Mouse (Mus musculus): ENCODE data around the gene S100a2. TPM values are rescaled to one million over a fixed set of nuclear protein-coding genes. Genes with fewer than 3 reads are reported as not detected.

The S100a2 gene
- not detected in 2 replicates for polyA plus RNA-seq (2014; fragmentation: Nextera tagmentation; extraction: Ambion mirVana)

DNA sequence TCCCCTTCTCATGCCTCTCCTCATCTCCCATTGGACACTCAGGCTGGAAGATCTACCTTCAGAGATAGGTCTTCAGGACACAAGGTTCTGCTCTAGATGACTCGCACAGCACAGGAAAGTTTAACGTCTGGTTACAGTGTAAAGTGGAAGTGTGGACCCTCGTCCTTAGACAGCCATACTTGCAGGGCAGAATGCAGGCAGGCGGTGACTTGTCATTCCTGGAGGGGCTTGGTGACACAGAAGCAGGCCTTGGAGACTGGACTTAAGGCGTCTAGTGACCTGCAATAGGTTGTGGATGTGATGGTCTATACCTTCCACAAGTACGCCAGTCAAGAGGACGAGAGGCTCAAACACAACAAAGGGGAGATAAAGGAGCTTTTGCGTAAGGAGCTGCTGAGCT is at the start of gene S100a2:
Gene S100a2, plus strand, starts transcription at position 301 of the 400 bp plus-strand sequence.
- Histone ChIP-seq H3K9me3 (replicated peaks; ENCODE audit: control insufficient read depth, low read length) (no peaks in the 10 kb centered on the region), H3K27me3 (ENCODE audit: control insufficient read depth, insufficient read depth, low read length) (no peaks in the 10 kb centered on the region), H3K36me3 (ENCODE audit: control insufficient read depth, insufficient read depth, low read length) (no peaks in the 10 kb centered on the region), H3K27ac (ENCODE audit: low read depth, low read length) (no peak within 1 kb of the TSS), H3K9ac (ENCODE audit: low read depth, low read length) (no peak within 1 kb of the TSS), H3K4me3 (ENCODE audit: low read depth, low read length) (no peak within 1 kb of the TSS), H3K4me2 (no peak within 1 kb of the TSS), H3K4me1 (ENCODE audit: control insufficient read depth, insufficient read depth, low read length) (no peaks in the 10 kb centered on the region)
- WGBS (ENCODE audit: insufficient replicate concordance), result 73% methylated on average over 8 of the region's 8 CpGs
- no peak for ATAC-seq (replicated peaks; ENCODE audit: insufficient number of reproducible peaks, low FRiP score, low TSS enrichment)

DNA sequence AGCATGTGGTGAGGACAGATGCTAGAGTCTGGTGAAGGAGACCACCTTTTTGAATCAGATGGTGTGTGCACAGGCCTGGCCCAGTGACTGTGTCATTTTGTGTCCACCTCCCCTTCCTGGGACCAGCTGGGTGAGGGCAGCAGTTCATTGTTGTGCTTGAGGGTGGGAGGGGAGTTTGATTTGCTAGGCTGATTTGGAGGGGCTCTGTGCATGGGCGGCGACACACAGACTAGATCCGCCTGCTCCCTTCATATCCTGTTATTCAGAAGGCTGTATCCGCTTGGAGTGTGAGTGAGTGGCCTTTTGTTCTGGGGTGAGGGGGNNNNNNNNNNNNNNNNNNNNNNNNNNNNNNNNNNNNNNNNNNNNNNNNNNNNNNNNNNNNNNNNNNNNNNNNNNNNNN is 49.1 kb upstream of the S100a2 start:
- ATAC-seq (replicated peaks; ENCODE audit: insufficient number of reproducible peaks, low FRiP score, low TSS enrichment), result no peak
- no peak overlapping the region for H3K4me2 ChIP-seq

DNA sequence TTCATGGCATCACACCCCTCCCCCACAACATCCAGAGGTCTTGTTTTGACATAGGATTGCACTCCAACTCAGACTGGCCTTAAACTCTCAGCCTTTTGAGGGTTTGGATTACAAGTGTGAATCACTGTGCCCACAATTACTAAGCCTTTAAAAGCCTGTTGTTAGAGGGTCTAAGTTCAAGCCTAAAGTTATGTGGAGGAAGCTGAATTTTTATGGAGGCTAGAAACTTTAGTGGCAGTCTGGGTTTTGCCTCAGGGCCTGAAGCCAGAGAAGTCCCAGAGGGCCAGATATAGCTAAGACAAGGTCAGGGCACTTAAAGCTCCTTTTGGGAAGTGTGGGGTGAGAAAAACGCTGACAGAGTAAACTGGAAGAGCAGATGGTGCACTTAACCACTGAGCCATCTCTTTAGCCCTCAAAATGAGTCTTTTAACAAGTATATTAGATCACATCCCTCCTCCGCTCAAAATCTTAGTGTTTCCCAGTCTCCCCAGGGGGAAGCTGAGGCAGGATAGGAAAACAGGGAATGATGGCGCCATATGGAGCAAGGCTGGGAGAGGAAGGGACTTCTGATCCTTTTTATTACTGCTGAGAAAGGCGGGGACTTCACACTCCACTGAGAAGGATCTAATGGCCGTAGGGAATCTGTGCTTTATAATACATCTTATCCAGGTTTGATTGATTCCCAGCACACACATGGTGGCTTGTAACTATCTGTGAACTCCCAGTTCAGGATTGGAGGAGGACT is 40.2 kb upstream of the S100a2 start:
- Histone ChIP-seq H3K27me3 (ENCODE audit: control insufficient read depth, insufficient read depth, low read length) (no peaks in the 10 kb centered on the region), H3K4me3 (ENCODE audit: low read depth, low read length) (no peak overlapping the region), H3K4me2 (no peak overlapping the region), H3K9me3 (replicated peaks; ENCODE audit: control insufficient read depth, low read length) (no peaks in the 10 kb centered on the region), H3K27ac (ENCODE audit: low read depth, low read length) (no peak overlapping the region), H3K9ac (ENCODE audit: low read depth, low read length) (no peak overlapping the region), H3K4me1 (ENCODE audit: control insufficient read depth, insufficient read depth, low read length) (peaks cover 2% of the 10 kb centered on the region; the same call in 1 of the 2 replicates), H3K36me3 (ENCODE audit: control insufficient read depth, insufficient read depth, low read length) (no peaks in the 10 kb centered on the region)
- no peak for ATAC-seq (replicated peaks; ENCODE audit: insufficient number of reproducible peaks, low FRiP score, low TSS enrichment)
- WGBS (ENCODE audit: insufficient replicate concordance), result 47% methylated on average over 5 of the region's 5 CpGs

More for the DNA sequence above, 49.1 kb upstream of the S100a2 start:
- H3K27ac ChIP-seq (ENCODE audit: low read depth, low read length), result 0 out of 2 replicates have a peak overlapping the region, but pooled peaks have one; percentile 5
- H3K36me3 ChIP-seq (ENCODE audit: control insufficient read depth, insufficient read depth, low read length), result no peaks in the 10 kb centered on the region
- H3K9me3 ChIP-seq (replicated peaks; ENCODE audit: control insufficient read depth, low read length), result no peaks in the 10 kb centered on the region
- 53% methylated on average over 4 of the region's 4 CpGs for WGBS (ENCODE audit: insufficient replicate concordance)
- H3K4me1 ChIP-seq (ENCODE audit: control insufficient read depth, insufficient read depth, low read length), result no peaks in the 10 kb centered on the region; the same call in 1 of the 2 replicates
- H3K9ac ChIP-seq (ENCODE audit: low read depth, low read length), result no peak overlapping the region
- no peaks in the 10 kb centered on the region for H3K27me3 ChIP-seq (ENCODE audit: control insufficient read depth, insufficient read depth, low read length)
- no peak overlapping the region for H3K4me3 ChIP-seq (ENCODE audit: low read depth, low read length)

DNA sequence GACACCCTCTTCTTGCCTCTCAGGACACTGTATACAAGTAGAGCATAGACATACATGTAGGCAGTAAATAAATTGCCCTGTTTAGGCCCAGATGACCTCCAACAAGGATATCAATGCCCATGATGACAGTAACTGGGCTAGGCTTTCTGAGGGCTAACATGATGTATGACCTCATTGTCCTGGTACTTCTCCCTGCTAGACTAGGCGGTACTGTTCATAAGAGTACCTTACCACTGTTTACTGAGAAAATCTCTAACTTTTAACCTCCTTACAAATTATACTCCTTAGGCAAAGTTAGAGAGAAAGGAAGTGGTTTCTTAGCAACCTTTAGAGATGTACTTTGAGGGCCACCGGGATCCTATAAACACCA is 39.6 kb upstream of the S100a2 start:
- Histone ChIP-seq H3K9ac (ENCODE audit: low read depth, low read length) (no peak overlapping the region), H3K9me3 (replicated peaks; ENCODE audit: control insufficient read depth, low read length) (no peaks in the 10 kb centered on the region), H3K4me2 (no peak overlapping the region), H3K27me3 (ENCODE audit: control insufficient read depth, insufficient read depth, low read length) (no peaks in the 10 kb centered on the region), H3K27ac (ENCODE audit: low read depth, low read length) (no peak overlapping the region), H3K4me3 (ENCODE audit: low read depth, low read length) (no peak overlapping the region), H3K36me3 (ENCODE audit: control insufficient read depth, insufficient read depth, low read length) (no peaks in the 10 kb centered on the region), H3K4me1 (ENCODE audit: control insufficient read depth, insufficient read depth, low read length) (peaks cover 2% of the 10 kb centered on the region; the same call in 1 of the 2 replicates)
- 91% methylated on average over 2 of the region's 2 CpGs for WGBS (ENCODE audit: insufficient replicate concordance)
- no peak for ATAC-seq (replicated peaks; ENCODE audit: insufficient number of reproducible peaks, low FRiP score, low TSS enrichment)

DNA sequence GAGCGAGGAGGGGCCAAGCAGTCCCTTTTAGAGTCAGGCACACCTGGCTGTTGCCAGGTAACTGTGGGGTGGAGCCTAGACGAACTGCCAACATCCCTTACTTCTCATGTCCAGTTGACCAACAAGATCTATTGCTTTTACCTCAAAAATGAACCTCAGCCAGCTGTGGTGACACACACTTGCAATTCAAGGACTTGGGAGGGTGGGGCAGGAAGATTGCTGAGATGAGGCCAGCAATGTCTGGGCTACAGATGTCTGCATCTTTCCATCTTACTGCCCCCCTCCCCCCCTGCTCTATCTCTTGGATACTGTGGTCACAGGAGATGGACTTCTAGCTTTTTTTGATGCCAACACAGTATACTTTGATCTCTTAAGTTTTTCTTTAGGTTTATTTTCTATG is 37.8 kb upstream of the S100a2 start:
- ATAC-seq (replicated peaks; ENCODE audit: insufficient number of reproducible peaks, low FRiP score, low TSS enrichment), result no peak
- WGBS (ENCODE audit: insufficient replicate concordance), result 76% methylated on average over 2 of the region's 2 CpGs
- peaks cover 2% of the 10 kb centered on the region; the same call in 1 of the 2 replicates for H3K4me1 ChIP-seq (ENCODE audit: control insufficient read depth, insufficient read depth, low read length)
- no peaks in the 10 kb centered on the region for H3K27me3 ChIP-seq (ENCODE audit: control insufficient read depth, insufficient read depth, low read length)
- no peak overlapping the region for H3K27ac ChIP-seq (ENCODE audit: low read depth, low read length)
- H3K9ac ChIP-seq (ENCODE audit: low read depth, low read length), result no peak overlapping the region
- no peak overlapping the region for H3K4me3 ChIP-seq (ENCODE audit: low read depth, low read length)
- H3K9me3 ChIP-seq (replicated peaks; ENCODE audit: control insufficient read depth, low read length), result no peaks in the 10 kb centered on the region
- H3K4me2 ChIP-seq, result no peak overlapping the region
- H3K36me3 ChIP-seq (ENCODE audit: control insufficient read depth, insufficient read depth, low read length), result no peaks in the 10 kb centered on the region

DNA sequence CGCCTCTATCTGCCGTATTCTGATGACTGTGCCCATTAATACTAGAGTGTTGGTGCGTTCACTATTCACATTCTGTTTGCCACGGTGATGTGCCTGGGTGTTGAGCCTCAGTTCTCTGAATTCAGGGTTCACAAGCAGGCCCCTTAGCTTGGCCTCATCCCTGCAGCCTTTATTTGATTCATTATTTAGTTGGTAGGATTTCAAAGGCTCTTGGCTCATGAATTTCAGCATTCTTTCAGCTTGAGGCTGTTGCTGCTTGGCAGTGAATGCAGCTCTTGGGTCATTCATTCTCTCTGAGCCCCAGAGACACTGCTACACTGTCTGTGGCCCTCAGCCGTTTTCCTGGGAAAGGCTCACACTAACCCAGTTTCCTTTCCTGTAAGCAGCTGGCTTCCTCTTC is 34.1 kb upstream of the S100a2 start:
- 64% methylated on average over 5 of the region's 5 CpGs for WGBS (ENCODE audit: insufficient replicate concordance)
- H3K36me3 ChIP-seq (ENCODE audit: control insufficient read depth, insufficient read depth, low read length), result no peaks in the 10 kb centered on the region
- no peak for ATAC-seq (replicated peaks; ENCODE audit: insufficient number of reproducible peaks, low FRiP score, low TSS enrichment)

DNA sequence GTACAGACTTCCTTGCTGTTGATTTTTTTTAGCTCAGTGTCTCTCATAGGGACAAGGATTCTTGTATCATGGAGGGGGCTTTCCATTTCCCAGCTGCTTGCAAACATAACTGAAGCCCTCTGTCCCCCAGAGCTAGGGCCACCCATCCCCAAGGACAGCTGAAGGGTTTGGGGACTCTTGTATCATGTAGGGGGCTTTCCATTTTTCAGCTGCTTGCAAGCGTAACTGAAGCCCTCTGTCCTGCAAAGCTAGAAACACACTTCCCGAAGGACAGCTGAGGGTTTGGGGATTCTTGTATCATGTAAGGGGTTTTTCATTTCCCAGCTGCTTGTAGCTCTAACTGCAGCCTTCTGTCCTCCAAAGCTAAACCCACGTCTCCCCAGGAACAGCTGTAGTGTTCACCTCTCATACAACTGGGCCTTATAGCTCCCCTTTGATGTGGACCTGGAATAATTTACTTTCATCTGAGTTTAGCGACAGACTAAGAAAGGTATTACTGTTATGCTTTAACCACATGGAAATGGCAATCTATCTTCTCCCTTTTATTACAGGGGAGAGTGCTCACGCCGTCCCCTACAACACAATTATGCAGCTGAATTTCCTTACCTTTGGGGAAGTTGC is 29.9 kb upstream of the S100a2 start, which contains the start of gene S100a3:
Gene S100a3, plus strand, starts transcription at position 571 of the 621 bp plus-strand sequence.
- no peak for ATAC-seq (replicated peaks; ENCODE audit: insufficient number of reproducible peaks, low FRiP score, low TSS enrichment)
- WGBS (ENCODE audit: insufficient replicate concordance), result 73% methylated on average over 6 of the region's 6 CpGs
- no peak within 1 kb of the TSS for H3K27ac ChIP-seq (ENCODE audit: low read depth, low read length)

More for the DNA sequence above, 34.1 kb upstream of the S100a2 start:
- no peaks in the 10 kb centered on the region for H3K27me3 ChIP-seq (ENCODE audit: control insufficient read depth, insufficient read depth, low read length)
- no peak overlapping the region for H3K4me3 ChIP-seq (ENCODE audit: low read depth, low read length)
- H3K27ac ChIP-seq (ENCODE audit: low read depth, low read length), result no peak overlapping the region
- no peak overlapping the region for H3K4me2 ChIP-seq
- H3K9me3 ChIP-seq (replicated peaks; ENCODE audit: control insufficient read depth, low read length), result no peaks in the 10 kb centered on the region
- no peak overlapping the region for H3K9ac ChIP-seq (ENCODE audit: low read depth, low read length)
- H3K4me1 ChIP-seq (ENCODE audit: control insufficient read depth, insufficient read depth, low read length), result no peaks in the 10 kb centered on the region

DNA sequence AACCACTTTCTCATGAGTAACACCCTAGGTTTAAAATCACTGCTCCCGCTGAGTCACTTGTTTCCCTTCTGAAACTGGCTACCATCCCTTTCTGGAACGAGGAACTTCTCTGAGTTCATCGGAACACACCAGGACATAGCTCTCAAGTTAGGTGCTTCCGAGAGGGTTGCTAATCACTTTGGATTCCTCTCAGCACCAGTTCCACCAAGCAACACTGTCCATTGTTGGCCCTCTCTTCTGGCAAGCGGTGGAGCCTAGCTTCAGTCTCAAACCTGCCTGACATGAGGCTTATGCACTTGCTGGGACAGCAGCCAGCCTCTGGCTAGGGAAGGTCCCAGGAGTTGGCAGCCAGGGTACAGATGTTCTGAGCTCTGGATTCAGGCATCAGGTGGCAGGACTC is 15.4 kb upstream of the S100a2 start:
- no peak overlapping the region for H3K4me3 ChIP-seq (ENCODE audit: low read depth, low read length)
- H3K36me3 ChIP-seq (ENCODE audit: control insufficient read depth, insufficient read depth, low read length), result no peaks in the 10 kb centered on the region
- WGBS (ENCODE audit: insufficient replicate concordance), result 79% methylated on average over 5 of the region's 5 CpGs
- no peak for ATAC-seq (replicated peaks; ENCODE audit: insufficient number of reproducible peaks, low FRiP score, low TSS enrichment)
- H3K27ac ChIP-seq (ENCODE audit: low read depth, low read length), result no peak overlapping the region
- no peak overlapping the region for H3K9ac ChIP-seq (ENCODE audit: low read depth, low read length)
- no peak overlapping the region for H3K4me2 ChIP-seq
- H3K9me3 ChIP-seq (replicated peaks; ENCODE audit: control insufficient read depth, low read length), result no peaks in the 10 kb centered on the region
- H3K4me1 ChIP-seq (ENCODE audit: control insufficient read depth, insufficient read depth, low read length), result no peaks in the 10 kb centered on the region
- no peaks in the 10 kb centered on the region for H3K27me3 ChIP-seq (ENCODE audit: control insufficient read depth, insufficient read depth, low read length)

More for the DNA sequence above, 29.9 kb upstream of the S100a2 start, which contains the start of gene S100a3:
- H3K4me3 ChIP-seq (ENCODE audit: low read depth, low read length), result no peak within 1 kb of the TSS
- H3K9ac ChIP-seq (ENCODE audit: low read depth, low read length), result no peak within 1 kb of the TSS
- no peaks in the 10 kb centered on the region for H3K4me1 ChIP-seq (ENCODE audit: control insufficient read depth, insufficient read depth, low read length)
- H3K9me3 ChIP-seq (replicated peaks; ENCODE audit: control insufficient read depth, low read length), result no peaks in the 10 kb centered on the region
- H3K4me2 ChIP-seq, result no peak within 1 kb of the TSS
- no peaks in the 10 kb centered on the region for H3K36me3 ChIP-seq (ENCODE audit: control insufficient read depth, insufficient read depth, low read length)
- H3K27me3 ChIP-seq (ENCODE audit: control insufficient read depth, insufficient read depth, low read length), result peaks cover 2% of the 10 kb centered on the region; the same call in 1 of the 2 replicates

Measured in heart, embryonic 11.5 days (tissue).